Mouse (Mus musculus): Measurements from ENCODE around the gene Gal3st4.

- TF ChIP-seq CTCF (IDR thresholded peaks at IDR 0.05; ENCODE audit: extremely low read depth, insufficient read depth, insufficient read length, insufficient replicate concordance) (no peak), POLR2A (IDR thresholded peaks at IDR 0.05; ENCODE audit: low read depth, low read length) (no peak)
Observed at GRCm38 (mm10) chr5:138257585-138257978, 15.1 kb downstream of the Gal3st4 start.
